Mouse (Mus musculus): ENCODE results near the gene Nfatc4. TPM values are rescaled to one million over a fixed set of nuclear protein-coding genes. Genes with fewer than 3 reads are reported as not detected.
A peak's percentile ranks its signal among the peaks of the same experiment; 100 is the strongest.

Nfatc4 gene
- total RNA-seq, 2 experiments from 2014 or later: 7.4 to 7.5 TPM

- no peak for DNase-seq
- intact Hi-C loops (cut with DNase I; ENCODE audit: low total_unique reads): no loop called here
Measured at GRCm38 (mm10) chr14:55877469-55878315, 54.7 kb downstream of the Nfatc4 start.

- intact Hi-C loops (cut with DNase I; ENCODE audit: low total_unique reads): no loop called here
- no peak for DNase-seq
Measured at GRCm38 (mm10) chr14:55878316-55878940, 55.5 kb downstream of the Nfatc4 start.

GRCm38 (mm10) chr14:55879623-55880022 lies 56.7 kb downstream of the Nfatc4 start:
- intact Hi-C loops (cut with DNase I; ENCODE audit: low total_unique reads): no loop called here

GRCm38 (mm10) chr14:55880982-55881381 lies 58.0 kb downstream of the Nfatc4 start:
- intact Hi-C loops (cut with DNase I; ENCODE audit: low total_unique reads): no loop called here
- no peak for DNase-seq

More at GRCm38 (mm10) chr14:55879623-55880022, 56.7 kb downstream of the Nfatc4 start:
- DNase-seq: peak; percentile 61

GRCm38 (mm10) chr14:55882171-55882641 lies 59.3 kb downstream of the Nfatc4 start:
- intact Hi-C loops (cut with DNase I; ENCODE audit: low total_unique reads): no loop called here
- DNase-seq: no peak

- intact Hi-C loops (cut with DNase I; ENCODE audit: low total_unique reads): no loop called here
- no peak for DNase-seq
Measured at GRCm38 (mm10) chr14:55883149-55883661, 60.3 kb downstream of the Nfatc4 start.

Other genes with a start within 250 kb of the Nfatc4 start
- 100 to 1,000 TPM; 415 to 455 TPM for gene Fitm1, start 247.5 kb upstream of the Nfatc4 start, total RNA-seq (2021)
- gene Psme1, start 245.0 kb upstream of the Nfatc4 start, total RNA-seq (2021): 10 to 100 TPM; 48.3 to 49.7 TPM
- 10 to 100 TPM; 38.6 to 39.4 TPM for gene Emc9, start 237.8 kb upstream of the Nfatc4 start, total RNA-seq (2021)
- 10 to 100 TPM; 57.5 to 63.2 TPM for gene Psme2, start 232.0 kb upstream of the Nfatc4 start, total RNA-seq (2021)
- gene Rnf31, start 231.4 kb upstream of the Nfatc4 start, total RNA-seq (2021): 10 to 100 TPM in 1 of 2 experiments, 1 to 10 TPM in 1; 9.4 to 11.7 TPM
- 1 to 10 TPM; 3.9 to 4.8 TPM for gene Irf9, start 219.6 kb upstream of the Nfatc4 start, total RNA-seq (2021)
- gene Rec8, start 205.1 kb upstream of the Nfatc4 start, total RNA-seq (2021): under 1 TPM; 0.53 to 0.72 TPM
- 10 to 100 TPM; 52.5 to 62.0 TPM for gene Ipo4, start 187.2 kb upstream of the Nfatc4 start, total RNA-seq (2021)
- gene Gm49378, start 185.2 kb upstream of the Nfatc4 start, total RNA-seq (2021): under 1 TPM; 0.27 to 0.96 TPM
- gene Tm9sf1, start 179.3 kb upstream of the Nfatc4 start, total RNA-seq (2021): 10 to 100 TPM; 21.5 TPM
- under 1 TPM; 0.12 to 0.49 TPM for gene Tssk4, start 173.0 kb upstream of the Nfatc4 start, total RNA-seq (2021)
- 10 to 100 TPM; 17.8 to 19.7 TPM for gene Mdp1, start 162.6 kb upstream of the Nfatc4 start, total RNA-seq (2021)
- 1 to 10 TPM; 4.0 to 4.3 TPM for gene Gmpr2, start 151.2 kb upstream of the Nfatc4 start, total RNA-seq (2021)
- 100 to 1,000 TPM; 200 to 201 TPM for gene Nedd8, start 151.0 kb upstream of the Nfatc4 start, total RNA-seq (2021)
- 10 to 100 TPM; 10.3 to 11.2 TPM for gene Tinf2, start 141.3 kb upstream of the Nfatc4 start, total RNA-seq (2021)
- under 1 TPM; 0.16 to 0.35 TPM for gene Tgm1, start 109.2 kb upstream of the Nfatc4 start, total RNA-seq (2021)
- 1 to 10 TPM; 8.2 to 9.3 TPM for gene Rabggta, start 100.9 kb upstream of the Nfatc4 start, total RNA-seq (2021)
- gene Dhrs1, start 77.5 kb upstream of the Nfatc4 start, total RNA-seq (2021): 10 to 100 TPM; 28.5 to 30.2 TPM
- gene Nop9, start 77.5 kb upstream of the Nfatc4 start, total RNA-seq (2021): 10 to 100 TPM; 12.1 to 13.9 TPM
- not detected for gene Cideb, start 64.7 kb upstream of the Nfatc4 start, total RNA-seq (2021)
- gene Ltb4r2, start 61.7 kb upstream of the Nfatc4 start, total RNA-seq (2021): under 1 TPM in 1 of 2 experiments, not detected in 1; 0.12 TPM
- gene Ltb4r1, start 57.2 kb upstream of the Nfatc4 start, total RNA-seq (2021): under 1 TPM; 0.22 to 0.39 TPM
- 1 to 10 TPM; 7.1 to 8.6 TPM for gene Adcy4, start 39.0 kb upstream of the Nfatc4 start, total RNA-seq (2021)
- gene Ripk3, start 34.3 kb upstream of the Nfatc4 start, total RNA-seq (2021): 1 to 10 TPM; 2.4 to 2.6 TPM
- gene Nynrin, start 30.9 kb downstream of the Nfatc4 start, total RNA-seq (2021): 1 to 10 TPM; 7.2 to 7.5 TPM
- gene Cbln3, start 61.2 kb downstream of the Nfatc4 start, total RNA-seq (2021): under 1 TPM; 0.11 to 0.12 TPM
- 1 to 10 TPM; 7.1 to 8.2 TPM for gene Khnyn, start 61.8 kb downstream of the Nfatc4 start, total RNA-seq (2021)
- gene Sdr39u1, start 77.1 kb downstream of the Nfatc4 start, total RNA-seq (2021): 10 to 100 TPM; 82.6 to 85.7 TPM
- 1 to 10 TPM; 7.6 to 9.9 TPM for gene Cma1, start 121.5 kb downstream of the Nfatc4 start, total RNA-seq (2021)
- gene Cma2, start 127.8 kb downstream of the Nfatc4 start, total RNA-seq (2021): under 1 TPM in 1 of 2 experiments, not detected in 1; 0.57 TPM
- not detected for gene Mcpt1, start 194.8 kb downstream of the Nfatc4 start, total RNA-seq (2021)
- gene Mcpt9, start 207.4 kb downstream of the Nfatc4 start, total RNA-seq (2021): not detected
- not detected for gene Mcpt2, start 218.9 kb downstream of the Nfatc4 start, total RNA-seq (2021)
- gene Mcpt4, start 239.2 kb downstream of the Nfatc4 start, total RNA-seq (2021): 1 to 10 TPM; 4.4 to 7.0 TPM

All from gastrocnemius, postnatal 14 days (tissue).